Mouse (Mus musculus): Measurements from ENCODE around the gene Procr.
"Not testable (repeated sequence)": the region's sequence is repeated elsewhere in the genome, so short reads cannot be mapped to it uniquely, and the experiment has no call there.

Gene Procr

DNA sequence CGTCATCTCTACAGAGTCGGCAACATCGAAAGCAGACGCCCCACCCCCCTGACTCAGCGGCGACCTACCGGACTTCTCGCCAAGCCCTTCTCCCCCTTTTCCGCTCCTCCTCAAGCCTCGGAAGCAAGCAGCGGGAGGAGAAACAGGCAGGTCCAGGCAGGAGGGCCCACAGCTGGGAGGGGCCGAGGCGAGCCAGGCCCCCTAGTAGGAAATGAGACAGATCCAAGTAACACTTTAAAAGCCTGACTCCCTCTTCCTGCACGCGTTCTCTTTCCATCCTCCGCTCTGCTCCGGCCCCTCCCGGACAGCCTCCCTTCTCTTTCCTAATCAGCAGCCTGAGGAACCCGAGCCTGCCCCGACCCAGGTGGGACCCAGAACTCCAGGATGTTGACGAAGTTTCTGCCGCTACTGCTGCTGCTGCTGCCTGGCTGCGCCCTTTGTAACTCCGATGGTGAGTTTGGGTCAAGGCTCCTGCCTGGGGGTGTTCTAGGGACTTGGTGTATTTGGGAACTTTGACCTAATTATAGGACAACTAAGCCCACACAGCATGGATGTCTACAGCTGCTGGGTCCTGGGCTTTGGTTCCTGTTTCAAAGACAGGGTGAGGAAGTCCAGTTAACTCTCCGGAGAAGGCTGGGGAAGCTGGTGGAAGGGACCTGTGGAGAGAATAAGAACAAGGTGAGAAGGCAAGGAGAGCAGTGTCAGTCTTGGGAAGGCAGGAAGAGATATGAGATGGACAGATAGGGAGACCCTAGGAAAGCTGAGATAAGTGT is at the start of gene Procr:
TSS of gene Procr (plus strand) at position 104 of the 773 bp plus-strand sequence.
- peak; percentile 21 for DNase-seq (ENCODE audit: low read depth)

DNA sequence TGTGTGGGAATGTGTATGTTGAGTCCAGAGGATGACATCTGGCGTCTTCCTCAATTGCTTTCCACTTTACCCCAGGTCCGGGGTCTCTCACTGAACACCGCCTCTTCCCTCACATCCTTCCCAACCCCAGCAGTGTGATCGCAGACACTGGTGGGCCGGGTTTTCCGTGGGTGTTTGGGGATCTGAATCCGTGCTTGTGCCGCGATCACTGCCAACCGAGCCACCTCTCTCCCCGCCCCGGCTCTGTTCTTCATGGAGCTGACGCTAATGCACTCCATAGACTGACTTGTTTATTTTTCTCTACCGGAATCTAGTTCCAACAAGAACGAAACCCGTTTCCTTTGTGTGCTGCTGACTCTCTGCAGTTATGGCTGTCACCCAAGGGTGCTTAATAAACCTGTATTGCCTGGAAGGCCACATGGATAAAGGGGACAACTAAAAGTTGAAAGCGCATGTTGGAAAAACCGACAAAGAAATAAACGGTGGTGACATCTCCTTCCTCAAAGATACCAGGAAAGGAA is 49.5 kb upstream of the Procr start:
- DNase-seq (ENCODE audit: low read depth), result no peak

DNA sequence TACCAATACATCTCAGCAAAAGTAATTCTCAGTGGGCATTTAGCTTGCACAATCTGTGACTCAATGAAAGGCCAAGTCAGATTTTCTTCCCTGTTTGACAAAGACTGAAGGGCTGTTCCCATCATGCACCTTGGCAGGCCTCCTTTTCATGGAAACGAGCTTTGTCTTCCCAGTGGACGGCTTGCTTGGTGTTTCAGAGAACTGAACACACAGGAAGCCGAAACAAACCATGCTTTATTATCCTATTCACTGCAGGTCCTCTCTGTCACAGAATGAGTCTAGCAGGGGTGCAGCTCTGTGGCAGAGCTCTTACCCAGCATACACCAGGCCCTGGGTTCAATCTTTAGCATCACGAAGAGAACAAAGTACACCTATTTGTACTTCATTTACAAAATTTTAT is 47.3 kb upstream of the Procr start:
- no peak for DNase-seq (ENCODE audit: low read depth)

GRCm38 (mm10) chr2:155707251-155707650 is 43.7 kb upstream of the Procr start:
- DNase-seq (ENCODE audit: low read depth), result no peak

DNA sequence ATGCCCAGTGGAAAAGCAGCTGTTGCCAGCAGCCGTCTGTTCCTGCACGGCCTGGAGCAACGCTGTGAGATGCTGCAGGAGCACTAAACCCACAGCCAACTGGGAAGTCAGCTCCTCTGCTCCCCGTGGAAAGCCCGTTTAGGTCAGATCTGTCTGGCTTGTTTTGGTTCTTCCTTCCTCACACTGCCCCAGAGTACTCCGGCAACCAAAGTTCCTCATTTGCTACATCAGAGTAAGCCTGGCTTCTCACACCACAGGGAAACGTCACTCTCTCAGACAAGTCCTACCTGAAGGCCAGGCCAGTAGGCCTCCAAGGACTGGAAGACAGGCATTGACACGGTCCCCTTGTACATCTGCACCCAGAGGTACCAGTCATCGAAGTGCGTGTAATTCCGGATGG is 40.4 kb upstream of the Procr start:
- DNase-seq (ENCODE audit: low read depth), result no peak

- no peak for DNase-seq (ENCODE audit: low read depth)
These were observed 33.6 kb upstream of the Procr start for GRCm38 (mm10) chr2:155717082-155717990.

DNA sequence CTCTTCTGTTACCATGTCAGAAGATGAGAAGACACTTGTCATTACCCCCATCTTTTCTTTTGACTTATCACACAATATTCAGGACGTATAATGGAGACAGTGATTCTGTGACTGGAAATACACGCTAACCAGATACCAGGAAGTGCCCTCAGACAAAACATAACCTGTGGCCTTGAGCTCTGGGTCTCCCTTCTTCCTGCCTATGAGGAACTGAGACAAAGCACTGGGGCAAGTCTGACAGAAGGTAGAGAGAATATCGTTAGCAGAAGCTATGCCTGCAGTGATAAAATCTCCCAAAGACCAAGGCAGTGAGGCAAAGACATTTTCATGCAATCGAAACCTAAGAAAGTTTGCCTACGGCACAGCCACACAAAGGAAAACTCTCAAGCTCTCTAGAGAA is 30.3 kb upstream of the Procr start:
- DNase-seq (ENCODE audit: low read depth), result peak; percentile 31

DNA sequence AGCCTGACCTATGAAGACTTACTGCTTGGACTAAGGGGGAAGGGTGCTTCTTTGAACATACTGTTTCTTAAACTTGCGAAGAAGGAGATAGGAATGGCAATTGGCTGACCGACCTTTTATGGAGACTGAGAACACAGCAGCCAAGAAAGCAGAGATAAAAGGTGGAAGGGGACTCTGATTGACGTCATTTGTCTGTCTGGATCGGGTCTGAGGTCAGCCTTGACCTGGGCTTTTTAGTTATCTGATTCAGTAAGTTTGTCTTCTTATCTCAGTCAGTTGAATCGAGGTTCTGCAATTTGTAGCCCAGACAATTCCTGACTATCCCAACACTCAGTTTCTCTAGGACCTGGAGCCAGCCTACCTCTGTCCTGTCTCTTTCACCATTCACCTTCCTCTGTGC is 26.9 kb upstream of the Procr start:
- no peak for DNase-seq (ENCODE audit: low read depth)

- DNase-seq (ENCODE audit: low read depth), result no peak
These were observed 26.4 kb upstream of the Procr start for GRCm38 (mm10) chr2:155724526-155724925.

DNA sequence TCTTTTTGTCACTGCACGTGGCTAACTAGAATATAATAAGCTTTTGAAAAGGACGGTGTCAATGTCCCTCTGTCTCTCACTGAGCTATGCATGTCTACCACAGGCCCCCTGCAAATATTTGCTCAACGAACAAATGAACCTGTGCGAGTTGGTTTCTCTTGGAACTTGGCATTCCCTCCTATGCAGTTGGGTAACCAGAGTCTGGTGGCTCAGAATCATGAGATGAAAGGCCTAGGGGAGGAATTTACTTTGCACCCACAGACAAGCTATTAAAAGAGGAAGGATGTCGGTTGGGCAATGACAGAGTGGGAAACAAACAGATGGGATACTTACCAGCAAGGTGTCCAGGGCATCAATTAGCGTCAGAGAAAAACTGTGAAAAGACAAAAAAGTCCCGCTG is 24.6 kb upstream of the Procr start:
- no peak for DNase-seq (ENCODE audit: low read depth)

- peak; percentile 13 for DNase-seq (ENCODE audit: low read depth)
These were observed 23.0 kb upstream of the Procr start for GRCm38 (mm10) chr2:155727764-155728395.

GRCm38 (mm10) chr2:155728742-155729141 is 22.2 kb upstream of the Procr start:
- no peak for DNase-seq (ENCODE audit: low read depth)

DNA sequence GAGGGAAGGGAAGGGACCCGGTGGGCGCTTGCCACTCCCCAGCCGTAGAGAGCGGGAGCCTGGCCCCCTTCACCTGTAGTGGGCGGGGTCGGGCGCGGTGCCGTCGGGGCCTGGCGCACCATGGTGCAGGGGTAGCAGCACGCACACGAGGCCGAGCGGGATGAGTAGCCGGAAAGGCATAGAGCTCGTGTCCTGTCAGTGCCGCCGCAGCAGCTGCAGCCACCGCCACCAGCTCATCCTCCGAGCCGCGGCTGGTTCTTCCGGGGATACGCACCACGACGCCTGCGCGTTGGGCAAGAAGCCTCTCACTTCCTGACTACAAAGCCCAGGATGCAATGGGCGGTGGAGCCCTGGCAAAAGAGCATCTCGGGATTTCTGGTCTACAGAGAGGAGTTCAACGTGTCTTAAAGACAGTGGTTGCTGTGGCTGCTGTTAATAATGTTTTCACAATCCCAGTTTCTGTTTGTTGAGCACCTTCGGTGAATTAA is 21.7 kb upstream of the Procr start, which contains the start of gene Edem2:
TSS of gene Edem2 (minus strand) at position 318 of the 488 bp plus-strand sequence.
- peak; percentile 97 for DNase-seq (ENCODE audit: low read depth)

GRCm38 (mm10) chr2:155735080-155735479 is 15.8 kb upstream of the Procr start:
- no peak for DNase-seq (ENCODE audit: low read depth)

DNA sequence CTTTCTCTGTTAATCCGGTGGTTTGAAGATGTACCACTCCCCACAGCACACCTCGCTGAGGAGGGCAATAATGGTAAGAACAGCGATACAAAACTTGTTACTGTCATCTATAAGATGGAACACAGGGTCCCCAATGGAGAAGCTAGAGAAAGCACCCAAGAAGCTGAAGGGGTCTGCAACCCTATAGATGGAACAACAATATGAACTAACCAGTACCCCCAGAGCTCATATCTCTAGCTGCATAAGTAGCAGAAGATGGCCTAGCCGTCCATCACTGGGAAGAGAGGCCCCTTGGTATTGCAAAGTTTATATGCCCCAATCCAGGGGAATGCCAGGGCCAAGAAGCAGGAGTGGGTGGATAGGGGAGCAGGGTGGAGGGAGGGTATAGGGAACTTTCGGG is 15.2 kb upstream of the Procr start, which contains the start of gene Gm17581:
TSS of gene Gm17581 (minus strand) at position 101 of the 400 bp plus-strand sequence.
- not testable (repeated sequence) for DNase-seq (ENCODE audit: low read depth)

DNA sequence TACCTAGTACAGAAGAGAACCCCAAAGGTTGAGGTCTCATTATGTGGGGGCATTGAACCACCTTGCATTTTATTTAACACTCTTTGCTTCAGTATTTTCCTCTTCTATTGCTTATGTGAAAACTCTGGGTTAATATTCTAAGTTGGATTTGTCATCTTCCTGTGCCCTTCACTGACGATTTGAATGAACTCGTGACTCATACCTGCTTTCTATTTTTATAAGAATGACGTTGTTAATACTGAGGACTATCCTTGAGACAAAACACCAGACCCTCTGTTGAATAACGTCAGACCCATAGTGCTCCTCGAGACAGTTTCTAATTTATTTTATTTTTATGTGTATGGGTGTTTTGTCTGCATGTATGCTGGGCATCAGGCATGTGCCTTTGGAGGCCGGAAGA is 14.0 kb upstream of the Procr start:
- DNase-seq (ENCODE audit: low read depth), result no peak

GRCm38 (mm10) chr2:155737803-155738202 is 13.1 kb upstream of the Procr start:
- DNase-seq (ENCODE audit: low read depth), result no peak

DNA sequence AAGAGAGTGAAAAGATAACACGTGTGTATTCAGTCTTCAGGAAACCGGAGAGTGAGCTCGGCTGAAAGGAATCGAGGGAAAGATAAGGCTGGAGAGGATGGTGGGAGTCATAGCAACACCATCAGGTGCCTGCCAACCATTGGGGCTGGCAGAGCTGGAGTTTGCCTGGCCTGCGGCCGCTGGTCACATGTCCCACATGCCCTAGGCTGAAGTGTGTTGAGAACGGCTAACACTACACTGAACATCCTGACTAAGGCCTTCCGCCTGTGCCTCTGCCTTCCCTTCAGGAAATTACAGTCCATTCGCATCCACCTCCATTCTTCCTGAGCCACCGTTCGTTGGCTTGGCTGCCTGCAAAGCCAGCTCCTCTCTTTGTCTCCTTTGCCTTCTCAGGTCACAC is 8.7 kb upstream of the Procr start:
- DNase-seq (ENCODE audit: low read depth), result no peak

- DNase-seq (ENCODE audit: low read depth), result no peak
These were observed 8.0 kb upstream of the Procr start for GRCm38 (mm10) chr2:155742931-155743337.

- no peak for DNase-seq (ENCODE audit: low read depth)
These were observed 7.6 kb upstream of the Procr start for GRCm38 (mm10) chr2:155743351-155743750.

- DNase-seq (ENCODE audit: low read depth), result no peak
These were observed 5.4 kb upstream of the Procr start for GRCm38 (mm10) chr2:155745487-155745886.

DNA sequence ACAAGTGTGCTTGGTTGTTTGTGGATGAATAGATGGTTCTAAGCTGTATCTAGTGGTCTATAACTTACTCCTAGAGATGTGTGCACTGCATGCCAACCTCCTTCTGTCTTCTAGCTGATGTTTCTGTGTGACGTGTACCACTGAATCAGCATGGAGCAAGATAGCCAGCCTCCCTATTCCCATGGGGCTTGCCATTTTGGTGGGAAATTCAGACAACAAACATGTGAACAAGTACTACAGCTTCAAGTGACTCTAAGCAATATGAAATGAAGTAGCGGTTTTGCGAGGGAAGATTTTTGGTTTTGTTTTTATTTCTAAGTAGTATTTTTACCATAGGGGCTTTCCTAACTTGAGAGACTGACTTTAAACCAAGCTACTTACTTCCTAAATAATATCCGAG is 1.5 kb upstream of the Procr start:
- peak; percentile 17 for DNase-seq (ENCODE audit: low read depth)

Data from induced T-regulatory cell, adult 2 months (primary cell).